In the genomic region with DNA sequence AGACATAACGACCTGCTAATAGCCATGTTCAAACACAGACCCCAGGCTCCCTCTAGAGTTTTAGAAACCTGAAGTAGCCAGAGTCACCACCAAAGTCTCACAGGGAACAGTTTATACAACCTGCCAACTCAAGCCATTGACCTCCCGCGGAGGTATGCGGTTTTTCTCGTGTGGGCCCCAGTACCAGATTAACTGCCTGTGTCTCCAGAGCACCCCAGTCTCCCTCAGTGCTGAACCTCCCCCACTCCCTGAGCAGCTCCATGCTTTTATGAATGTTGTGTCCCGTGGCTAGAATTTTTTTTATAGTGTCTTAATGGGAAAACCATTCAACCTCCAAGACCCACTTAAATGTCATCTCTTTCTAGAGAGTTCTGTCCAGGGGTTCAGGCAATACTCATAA, we compare ENCODE assay signal across 24 mouse cellular contexts.
DNase-seq lines count a peak whose midpoint lies in the region; ATAC-seq lines count a peak whose summit lies in the region.
"Had no signal": no experiment of that assay in that cellular context is flagged by ENCODE, and none has a peak within 500 bp of the region (broad histone marks: within the 10 kb centered on the region; RNA-seq: fewer than 3 reads in every experiment).

No protein-coding gene starts in this region.

- no peaks in the 10 kb centered on the region for H3K9me3 ChIP-seq in kidney, embryonic 14.5 days (ENCODE audit: control insufficient read depth, low read length)
- H3K9me3 ChIP-seq in limb, embryonic 11.5 days (ENCODE audit: control insufficient read depth, low read length) = no peaks in the 10 kb centered on the region
- H3K9me3 ChIP-seq in limb, embryonic 10.5 days (replicated peaks) = no peaks in the 10 kb centered on the region
- no peaks in the 10 kb centered on the region for H3K9me3 ChIP-seq in limb, embryonic 13.5 days
- H3K9me3 ChIP-seq: embryonic facial prominence, embryonic 13.5 days; embryonic facial prominence, embryonic 15.5 days; forebrain, embryonic 10.5 days; forebrain, embryonic 12.5 days; G1E had no signal

- H3K27me3 ChIP-seq in kidney, embryonic 14.5 days (ENCODE audit: control insufficient read depth, insufficient read depth, low read length) = no peaks in the 10 kb centered on the region
- H3K27me3 ChIP-seq in limb, embryonic 11.5 days (ENCODE audit: control insufficient read depth, insufficient read depth, low read length) = no peaks in the 10 kb centered on the region
- H3K27me3 ChIP-seq in limb, embryonic 10.5 days (ENCODE audit: low read depth, poor library complexity, severe bottlenecking) = no peaks in the 10 kb centered on the region
- H3K27me3 ChIP-seq in limb, embryonic 13.5 days = no peaks in the 10 kb centered on the region
- H3K27me3 ChIP-seq: CH12.LX; embryonic facial prominence, embryonic 13.5 days; embryonic facial prominence, embryonic 15.5 days; forebrain, embryonic 12.5 days; Patski had no signal

- ATAC-seq in kidney, embryonic 14.5 days (ENCODE audit: low FRiP score, low TSS enrichment) = peak; percentile 70; the same call in 1 of the 2 replicates
- ATAC-seq in limb, embryonic 11.5 days (ENCODE audit: insufficient number of reproducible peaks, low FRiP score, low TSS enrichment, low read depth) = peak; percentile 72; the same call in 1 of the 2 replicates
- peak; percentile 48; the same call in 1 of the 2 replicates for ATAC-seq in limb, embryonic 13.5 days (ENCODE audit: low FRiP score, low read depth)
- ATAC-seq: CD4-positive, CD25-positive, alpha-beta regulatory T cell, adult 4 months; Patski had no signal

- DNase-seq in kidney, postnatal 36 days = no peak
- DNase-seq in limb, embryonic 11.5 days (ENCODE audit: low spot score) = peak; percentile 24
- no peak for DNase-seq in limb, embryonic 10.5 days (ENCODE audit: low spot score)
- no peak for DNase-seq in adrenal gland, postnatal 25 days
- DNase-seq: adrenal gland, adult 2 months; adrenal gland, postnatal 10 days; adrenal gland, postnatal 36 days; B cell, adult 2 months; cerebellum, adult 11-12 months; cerebellum, adult 2 months; cerebellum, adult 9-10 months; cerebellum, postnatal 36 days; embryo, embryonic 11 days had no signal

- no peaks in the 10 kb centered on the region for H3K36me3 ChIP-seq in kidney, embryonic 14.5 days (ENCODE audit: control insufficient read depth, insufficient read depth, low read length)
- H3K36me3 ChIP-seq in limb, embryonic 11.5 days (ENCODE audit: control insufficient read depth, insufficient read depth, low read length) = no peaks in the 10 kb centered on the region
- no peaks in the 10 kb centered on the region for H3K36me3 ChIP-seq in limb, embryonic 10.5 days
- no peaks in the 10 kb centered on the region for H3K36me3 ChIP-seq in limb, embryonic 13.5 days
- H3K36me3 ChIP-seq: embryonic facial prominence, embryonic 13.5 days; embryonic facial prominence, embryonic 15.5 days; forebrain, embryonic 10.5 days; forebrain, embryonic 12.5 days; G1E had no signal

- H3K4me2 ChIP-seq in kidney, embryonic 14.5 days (replicated peaks; ENCODE audit: low read depth, low read length) = no peak overlapping the region
- H3K4me2 ChIP-seq in limb, embryonic 11.5 days (ENCODE audit: low read depth, severe bottlenecking) = no peak overlapping the region
- H3K4me2 ChIP-seq in limb, embryonic 13.5 days (replicated peaks) = no peak overlapping the region
- H3K4me2 ChIP-seq: embryonic facial prominence, embryonic 13.5 days; embryonic facial prominence, embryonic 15.5 days; forebrain, embryonic 12.5 days had no signal

- H3K4me1 ChIP-seq in kidney, embryonic 14.5 days (ENCODE audit: control insufficient read depth, insufficient read depth, low read length) = 0 out of 2 replicates have a peak, but pooled peaks cover 2% of the 10 kb centered on the region
- 0 out of 2 replicates have a peak, but pooled peaks cover 2% of the 10 kb centered on the region for H3K4me1 ChIP-seq in limb, embryonic 11.5 days (ENCODE audit: control insufficient read depth, insufficient read depth, low read length)
- peaks cover 6% of the 10 kb centered on the region; the same call in 1 of the 2 replicates for H3K4me1 ChIP-seq in limb, embryonic 10.5 days
- H3K4me1 ChIP-seq in limb, embryonic 13.5 days = peaks cover 11% of the 10 kb centered on the region; the same call in 1 of the 2 replicates
- H3K4me1 ChIP-seq: embryonic facial prominence, embryonic 13.5 days; embryonic facial prominence, embryonic 15.5 days; forebrain, embryonic 12.5 days had no signal

- H3K9ac ChIP-seq in kidney, embryonic 14.5 days (ENCODE audit: low read depth, low read length) = no peak overlapping the region
- no peak overlapping the region for H3K9ac ChIP-seq in limb, embryonic 11.5 days (ENCODE audit: low read length)
- H3K9ac ChIP-seq in limb, embryonic 13.5 days = no peak overlapping the region
- H3K9ac ChIP-seq: embryonic facial prominence, embryonic 13.5 days; embryonic facial prominence, embryonic 15.5 days; forebrain, embryonic 12.5 days had no signal

- H3K4me3 ChIP-seq in kidney, embryonic 14.5 days (ENCODE audit: low read length) = no peak overlapping the region
- no peak overlapping the region for H3K4me3 ChIP-seq in limb, embryonic 11.5 days (ENCODE audit: low read depth, low read length)
- H3K4me3 ChIP-seq in limb, embryonic 10.5 days = no peak overlapping the region
- H3K4me3 ChIP-seq in limb, embryonic 13.5 days = no peak overlapping the region
- H3K4me3 ChIP-seq: embryonic facial prominence, embryonic 13.5 days; embryonic facial prominence, embryonic 15.5 days; erythroblast, embryonic 14.5 days; forebrain, embryonic 10.5 days; forebrain, embryonic 12.5 days had no signal

- H3K27ac ChIP-seq in kidney, embryonic 14.5 days (ENCODE audit: low read depth, low read length) = no peak overlapping the region
- no peak overlapping the region for H3K27ac ChIP-seq in limb, embryonic 11.5 days (replicated peaks; ENCODE audit: low read depth, low read length)
- no peak overlapping the region for H3K27ac ChIP-seq in limb, embryonic 10.5 days
- no peak overlapping the region for H3K27ac ChIP-seq in limb, embryonic 13.5 days
- H3K27ac ChIP-seq: embryonic facial prominence, embryonic 13.5 days; embryonic facial prominence, embryonic 15.5 days; forebrain, embryonic 10.5 days; forebrain, embryonic 12.5 days had no signal

- WGBS in kidney, embryonic 14.5 days = 30% methylated on average over 6 of the region's 6 CpGs
- 39% methylated on average over 6 of the region's 6 CpGs for whole genome bisulfite sequencing in limb, embryonic 11.5 days
- 67% methylated on average over 6 of the region's 6 CpGs for whole genome bisulfite sequencing in limb, embryonic 10.5 days
- 34% methylated on average over 6 of the region's 6 CpGs for WGBS in limb, embryonic 13.5 days
